Mouse (Mus musculus) ES-Bruce4 (cell line): ENCODE measurements at regions not wholly inside any gene's neighbourhood (a gene's known extent, or its start where the extent isn't known, plus 50 kb on each side); places are given as distances from the start of the nearest gene placed in this dataset.

Source experiments
- CTCF ChIP-seq: IDR thresholded peaks from one replicate; pipeline ENCODE4 v1.8.1; 2011; ENCODE audit warnings: low read depth, low read length
- POLR2A ChIP-seq: IDR thresholded peaks from one replicate; pipeline ENCODE4 v1.8.1; 2011; ENCODE audit warnings: low read length; ENCODE audit not compliant: insufficient read depth

DNA sequence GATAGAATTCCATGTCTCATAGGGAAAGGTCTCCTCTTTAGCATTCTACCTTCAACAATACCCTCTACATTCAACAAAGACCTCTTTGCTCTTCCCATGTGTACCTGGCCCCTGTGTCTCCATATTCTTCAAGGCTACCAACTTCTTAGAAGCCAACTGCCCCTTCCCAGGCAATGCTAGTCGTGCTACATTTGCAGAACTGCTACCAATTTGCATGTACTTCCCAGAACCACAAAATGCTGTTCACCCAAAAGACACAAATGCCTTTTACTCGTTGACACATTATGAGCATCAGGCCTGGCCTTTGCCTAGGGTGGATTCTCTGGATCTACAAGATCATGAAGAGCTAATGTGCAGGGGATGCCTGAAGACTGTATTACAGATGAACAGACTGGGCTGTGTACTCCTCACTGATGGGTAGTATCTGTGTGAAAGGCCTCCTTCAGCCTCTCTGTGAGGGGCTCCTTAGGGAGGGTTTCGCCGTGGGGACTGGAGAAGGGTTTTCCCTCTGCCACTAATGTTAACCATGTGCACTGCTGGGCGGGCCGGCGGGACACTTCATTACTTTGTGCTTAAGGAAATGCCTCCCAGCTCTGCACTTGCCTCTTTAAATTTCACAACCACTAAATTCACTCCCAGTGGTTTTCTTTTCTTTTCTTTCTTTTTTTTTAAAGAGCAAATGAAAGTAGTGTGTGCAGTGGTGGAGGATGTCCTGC is 91.2 kb downstream of the Ddx1 start:
- TF ChIP-seq POLR2A (no peak), CTCF (no peak)
